Mouse (Mus musculus) bone marrow, adult 2 months (tissue): ENCODE data around the gene Hist1h2ba.

Experiments
- CTCF ChIP-seq: fragments of 200-500 bp; IDR thresholded peaks from 2 replicates; pipeline ENCODE4 v1.5.1; 2011; ENCODE audit warnings: low read length, control low read depth; ENCODE audit not compliant: control insufficient read depth, insufficient read depth
- POLR2A ChIP-seq: fragments of 200-500 bp; IDR thresholded peaks from 2 replicates; pipeline ENCODE4 v1.6.1; 2011; ENCODE audit warnings: low read depth, mild to moderate bottlenecking, control low read depth, low read length, borderline replicate concordance; ENCODE audit not compliant: control insufficient read depth

- TF ChIP-seq CTCF (no peak), POLR2A (no peak)
Measured at GRCm38 (mm10) chr13:23940291-23940690, 6.3 kb upstream of the Hist1h2ba start.
